Mouse (Mus musculus) T-cell, adult 2 months (primary cell): ENCODE data around the gene Hfe.

Source experiments
- DNase-seq: peaks from one replicate; pipeline ENCODE4 v3.0.0; 2022; ENCODE audit warnings: low spot score

Hfe gene

DNA sequence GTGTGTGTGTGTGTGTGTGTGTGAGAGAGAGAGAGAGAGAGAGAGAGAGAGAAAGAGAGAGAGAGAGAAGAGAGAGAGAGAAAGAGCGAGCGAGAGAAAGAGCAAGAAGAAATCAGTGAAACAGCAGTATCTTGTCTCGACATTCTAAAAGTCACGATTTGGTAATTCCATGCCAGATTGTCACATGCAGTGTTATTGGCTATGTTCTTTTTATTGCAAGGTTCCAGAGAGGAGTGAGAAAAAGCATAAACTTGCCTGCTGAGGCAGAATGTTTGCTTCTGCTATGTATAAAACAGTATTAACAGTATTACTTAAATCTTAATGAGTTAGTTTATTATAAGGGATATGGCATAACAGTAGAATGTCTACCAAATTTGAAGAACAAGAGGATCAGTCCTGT, 24.7 kb downstream of the Hfe start:
- no peak for DNase-seq

DNA sequence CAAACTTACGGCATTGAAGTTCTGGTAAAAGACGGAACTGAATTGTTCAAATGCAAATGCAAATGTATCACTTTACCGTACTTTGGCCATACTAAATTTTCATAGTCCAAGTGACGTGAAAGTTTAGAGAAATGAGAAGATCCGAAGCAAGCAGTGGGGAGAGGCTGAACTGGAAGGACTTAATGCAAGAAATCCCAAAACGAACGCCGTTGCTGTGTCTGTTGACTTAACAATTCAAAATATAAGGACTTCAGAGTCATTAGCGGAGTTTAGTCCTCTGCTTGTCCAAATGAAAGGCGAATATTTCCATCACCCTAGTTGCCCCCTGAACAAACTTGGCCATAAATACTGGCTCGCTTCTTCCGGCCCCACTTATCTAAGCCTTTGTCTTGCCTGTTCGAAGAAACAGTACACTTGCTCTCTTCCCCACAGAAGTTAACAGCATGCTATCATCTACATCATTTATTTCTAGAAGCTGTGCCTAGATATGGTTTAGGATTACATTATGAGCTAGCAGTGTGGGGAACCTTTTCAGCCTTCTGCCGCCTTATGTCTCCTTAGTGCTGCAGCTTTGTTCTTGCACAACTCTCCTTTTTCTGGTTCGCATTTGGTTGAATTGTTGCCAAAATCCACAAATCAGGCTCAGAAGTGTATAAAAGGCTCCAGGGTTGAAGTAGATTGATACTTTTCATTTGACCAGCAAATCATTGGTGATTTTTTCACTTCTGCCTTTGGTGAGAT, 25.4 kb downstream of the Hfe start:
- no peak for DNase-seq

DNA sequence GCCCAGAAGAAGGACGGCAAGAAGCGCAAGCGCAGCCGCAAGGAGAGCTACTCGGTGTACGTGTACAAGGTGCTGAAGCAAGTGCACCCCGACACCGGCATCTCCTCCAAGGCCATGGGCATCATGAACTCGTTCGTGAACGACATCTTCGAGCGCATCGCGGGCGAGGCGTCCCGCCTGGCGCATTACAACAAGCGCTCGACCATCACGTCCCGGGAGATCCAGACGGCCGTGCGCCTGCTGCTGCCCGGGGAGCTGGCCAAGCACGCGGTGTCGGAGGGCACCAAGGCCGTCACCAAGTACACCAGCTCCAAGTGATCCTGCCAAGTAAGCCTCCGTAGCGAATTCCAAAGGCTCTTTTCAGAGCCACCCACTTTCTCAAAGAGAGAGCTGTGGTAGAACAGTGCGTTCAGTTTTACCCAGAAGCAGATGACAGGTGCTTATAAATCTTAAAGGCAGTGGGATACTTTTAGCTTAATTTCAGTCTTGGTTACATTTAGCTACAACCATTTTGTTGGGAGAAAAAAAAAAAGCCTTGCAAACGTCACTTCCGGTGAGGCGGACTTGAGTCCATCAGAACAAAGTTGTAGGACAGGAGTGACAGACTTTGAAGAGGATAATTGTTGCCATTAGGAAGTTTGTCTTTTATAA, 26.2 kb downstream of the Hfe start:
- DNase-seq = peak; percentile 69

- peak; percentile 85 for DNase-seq
Measured at GRCm38 (mm10) chr13:23683755-23684281, 26.8 kb downstream of the Hfe start, which contains the start of the genes Hist1h2ac and Hist1h2bc. Gene Hist1h2ac, minus strand, starts transcription at chr13:23683948. Gene Hist1h2bc, plus strand, starts transcription at chr13:23684199.

DNA sequence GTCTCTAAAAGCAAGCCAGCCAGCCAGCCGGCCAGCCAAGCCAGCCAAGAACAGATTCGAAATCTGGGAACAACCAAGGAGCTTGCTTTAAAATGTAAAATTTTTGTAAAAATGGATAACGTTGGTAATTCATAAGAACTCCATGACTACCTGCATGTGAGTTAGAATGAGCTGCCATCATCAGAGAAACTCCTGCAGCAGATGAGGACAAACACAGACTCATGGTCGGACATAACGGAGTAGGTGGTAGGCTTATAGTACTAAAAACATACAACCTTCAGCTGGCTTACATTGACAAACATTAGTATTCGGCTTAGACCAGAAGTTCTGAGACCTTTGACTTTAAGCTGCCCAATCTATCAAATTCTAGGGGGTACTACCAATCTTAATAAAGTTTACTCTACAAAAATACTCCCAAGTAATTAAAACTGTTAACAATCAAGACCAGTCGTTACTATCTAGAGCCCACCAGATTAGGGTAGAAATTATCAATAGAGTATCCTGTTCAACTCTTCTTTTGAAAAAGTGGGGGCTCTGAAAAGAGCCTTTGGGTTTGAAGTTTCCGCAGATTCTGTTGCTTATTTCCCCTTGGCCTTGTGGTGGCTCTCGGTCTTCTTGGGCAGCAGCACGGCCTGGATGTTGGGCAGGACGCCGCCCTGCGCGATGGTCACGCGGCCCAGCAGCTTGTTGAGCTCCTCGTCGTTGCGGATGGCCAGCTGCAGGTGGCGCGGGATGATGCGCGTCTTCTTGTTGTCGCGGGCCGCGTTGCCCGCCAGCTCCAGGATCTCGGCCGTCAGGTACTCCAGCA, 27.5 kb downstream of the Hfe start:
- peak; percentile 13 for DNase-seq

DNA sequence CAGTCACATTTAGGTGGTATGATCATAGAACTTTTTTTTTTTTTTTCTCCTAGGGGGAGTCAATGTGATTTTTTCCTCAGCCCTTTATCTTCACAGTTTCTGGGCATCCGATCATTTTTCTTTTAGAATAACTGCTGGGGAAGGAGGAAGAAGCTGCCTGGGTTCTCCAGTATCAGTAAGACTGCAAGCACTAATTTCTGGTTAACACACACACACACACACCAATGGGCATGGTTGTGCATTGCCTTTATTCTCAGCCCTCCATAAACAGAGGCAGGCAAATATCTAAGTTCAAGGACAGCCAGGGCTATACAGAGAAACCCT, 28.1 kb downstream of the Hfe start:
- no peak for DNase-seq

DNA sequence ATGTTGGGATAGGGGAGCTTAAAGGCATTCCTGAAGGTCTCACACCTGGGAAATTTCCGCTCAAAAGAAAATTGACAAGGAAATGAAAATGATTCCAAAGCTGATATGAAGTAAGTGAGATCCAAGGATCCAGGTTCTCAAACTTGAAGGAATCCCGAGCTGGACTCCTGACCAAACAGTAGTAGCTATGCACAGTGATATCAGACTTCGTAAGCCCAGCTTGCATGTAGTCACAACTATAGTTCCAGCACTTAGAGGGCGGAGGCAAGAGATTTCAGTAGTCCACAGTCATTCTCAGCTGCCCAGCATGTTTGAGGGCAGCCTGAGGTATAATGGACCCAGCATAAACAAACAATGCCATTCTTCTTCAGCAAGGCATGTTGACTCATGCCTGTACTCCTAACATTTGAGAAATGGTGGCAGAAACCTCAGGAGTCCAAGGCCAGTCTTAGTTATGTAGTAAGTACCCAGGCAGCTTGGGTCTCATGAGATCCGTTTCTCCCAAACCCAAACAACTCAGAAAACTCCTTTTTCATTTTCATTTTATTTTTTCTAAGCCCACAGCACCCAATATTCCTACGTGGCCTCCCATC, 28.6 kb downstream of the Hfe start:
- no peak for DNase-seq

DNA sequence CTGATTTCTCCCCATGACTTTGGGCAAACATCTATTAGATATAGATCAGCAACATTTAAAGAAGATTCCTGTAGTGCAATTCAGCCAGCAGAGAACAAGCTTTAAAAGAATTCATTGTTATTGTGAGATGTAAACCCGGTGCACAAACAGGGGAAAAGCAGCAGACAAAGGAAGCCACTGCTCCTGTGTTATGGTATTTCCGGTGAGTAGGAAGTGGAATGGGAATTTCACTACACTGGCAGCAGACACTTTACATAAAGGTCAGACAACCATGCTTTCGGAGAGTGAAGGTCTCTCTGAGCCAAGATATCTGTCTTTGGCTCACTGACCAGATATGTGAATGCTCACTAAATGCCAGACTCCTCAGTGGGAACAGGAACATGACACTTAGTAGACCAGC, 48.1 kb downstream of the Hfe start:
- DNase-seq = no peak

DNA sequence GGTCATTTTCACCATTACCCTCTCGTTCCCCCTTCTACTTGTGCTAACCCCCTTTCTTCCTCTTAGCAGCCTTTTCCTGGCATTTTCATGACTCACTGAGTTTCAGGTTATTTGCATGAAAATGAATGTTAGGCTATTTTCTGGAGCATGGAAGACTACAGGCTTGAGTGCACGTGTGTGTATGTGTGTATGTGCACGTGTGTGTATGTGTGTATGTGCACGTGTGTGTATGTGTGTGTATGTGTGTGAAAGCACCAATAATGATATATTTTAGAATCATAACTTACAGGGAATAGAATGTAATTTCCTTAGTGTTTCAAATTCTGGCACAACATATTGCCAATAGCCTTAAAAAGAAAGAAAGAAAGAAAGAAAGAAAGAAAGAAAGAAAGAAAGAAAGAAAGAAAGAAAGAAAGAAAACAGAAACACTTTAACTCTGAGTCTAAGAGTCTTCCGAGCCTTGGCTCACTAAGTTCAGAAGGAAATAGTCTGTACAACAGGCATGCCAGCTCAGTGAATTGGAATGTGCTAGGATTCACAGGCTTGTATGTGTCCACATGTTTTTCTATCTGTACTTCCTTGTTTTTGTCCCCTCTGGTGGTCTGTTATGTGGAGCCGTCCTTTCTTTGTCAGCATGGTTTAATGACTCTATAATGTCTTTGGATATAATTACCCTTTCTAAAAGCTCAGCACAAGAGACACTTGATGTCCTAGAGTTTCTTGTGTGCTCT, 50.9 kb downstream of the Hfe start:
- DNase-seq = no peak
